Mouse (Mus musculus): ENCODE data around the gene March6. TPM values are rescaled to one million over a fixed set of nuclear protein-coding genes. Genes with fewer than 3 reads are reported as not detected.
A peak's percentile ranks its signal among the peaks of the same experiment; 100 is the strongest.

March6 gene
- polyA plus RNA-seq, 1 experiment from 2014 or later = 26.0 TPM

- Histone ChIP-seq H3K9ac (no peak overlapping the region), H3K27me3 (no peaks in the 10 kb centered on the region), H3K36me3 (peaks cover 27% of the 10 kb centered on the region; the same call in 1 of the 2 replicates), H3K4me2 (no peak overlapping the region), H3K4me3 (no peak overlapping the region), H3K27ac (no peak overlapping the region), H3K9me3 (replicated peaks) (no peaks in the 10 kb centered on the region), H3K4me1 (replicated peaks) (no peaks in the 10 kb centered on the region)
- WGBS = 78% methylated on average over 3 of the region's 3 CpGs
- ATAC-seq (replicated peaks; ENCODE audit: insufficient number of reproducible peaks, insufficient read depth, low FRiP score, low read depth) = no peak
Measured at GRCm38 (mm10) chr15:31503447-31503846, 27.4 kb downstream of the March6 start.

GRCm38 (mm10) chr15:31502996-31503395 is 27.9 kb downstream of the March6 start:
- ATAC-seq (replicated peaks; ENCODE audit: insufficient number of reproducible peaks, insufficient read depth, low FRiP score, low read depth) = no peak
- Histone ChIP-seq H3K9ac (no peak overlapping the region), H3K9me3 (replicated peaks) (no peaks in the 10 kb centered on the region), H3K27ac (no peak overlapping the region), H3K4me1 (replicated peaks) (no peaks in the 10 kb centered on the region), H3K36me3 (peaks cover 32% of the 10 kb centered on the region; the same call in 1 of the 2 replicates), H3K4me3 (no peak overlapping the region), H3K4me2 (no peak overlapping the region), H3K27me3 (no peaks in the 10 kb centered on the region)
- 92% methylated on average over 4 of the region's 4 CpGs for WGBS

GRCm38 (mm10) chr15:31502313-31502712 is 28.5 kb downstream of the March6 start:
- H3K9me3 ChIP-seq (replicated peaks) = no peaks in the 10 kb centered on the region
- H3K9ac ChIP-seq = no peak overlapping the region
- ATAC-seq (replicated peaks; ENCODE audit: insufficient number of reproducible peaks, insufficient read depth, low FRiP score, low read depth) = no peak
- 90% methylated on average over 1 of the region's 1 CpGs for WGBS
- no peaks in the 10 kb centered on the region for H3K4me1 ChIP-seq (replicated peaks)
- no peak overlapping the region for H3K4me2 ChIP-seq
- peaks cover 38% of the 10 kb centered on the region for H3K36me3 ChIP-seq
- no peaks in the 10 kb centered on the region for H3K27me3 ChIP-seq
- H3K4me3 ChIP-seq = no peak overlapping the region
- H3K27ac ChIP-seq = no peak overlapping the region

GRCm38 (mm10) chr15:31494803-31495202 is 36.0 kb downstream of the March6 start:
- no peaks in the 10 kb centered on the region for H3K4me1 ChIP-seq (replicated peaks)
- H3K4me3 ChIP-seq = no peak overlapping the region
- no peak for ATAC-seq (replicated peaks; ENCODE audit: insufficient number of reproducible peaks, insufficient read depth, low FRiP score, low read depth)
- peaks cover 62% of the 10 kb centered on the region for H3K36me3 ChIP-seq
- H3K27me3 ChIP-seq = no peaks in the 10 kb centered on the region
- no peak overlapping the region for H3K27ac ChIP-seq
- H3K9ac ChIP-seq = no peak overlapping the region
- H3K4me2 ChIP-seq = no peak overlapping the region
- WGBS = 86% methylated on average over 9 of the region's 9 CpGs
- no peaks in the 10 kb centered on the region for H3K9me3 ChIP-seq (replicated peaks)

GRCm38 (mm10) chr15:31494310-31494709 is 36.5 kb downstream of the March6 start:
- Histone ChIP-seq H3K9me3 (replicated peaks) (no peaks in the 10 kb centered on the region), H3K9ac (no peak overlapping the region), H3K27me3 (no peaks in the 10 kb centered on the region), H3K27ac (no peak overlapping the region), H3K4me1 (replicated peaks) (no peaks in the 10 kb centered on the region), H3K4me2 (no peak overlapping the region), H3K4me3 (no peak overlapping the region), H3K36me3 (peaks cover 67% of the 10 kb centered on the region)
- 66% methylated on average over 3 of the region's 3 CpGs for WGBS
- ATAC-seq (replicated peaks; ENCODE audit: insufficient number of reproducible peaks, insufficient read depth, low FRiP score, low read depth) = no peak

GRCm38 (mm10) chr15:31487407-31487806 is 43.4 kb downstream of the March6 start:
- H3K27ac ChIP-seq = no peak overlapping the region
- no peak overlapping the region for H3K4me2 ChIP-seq
- ATAC-seq (replicated peaks; ENCODE audit: insufficient number of reproducible peaks, insufficient read depth, low FRiP score, low read depth) = no peak
- H3K9ac ChIP-seq = no peak overlapping the region
- no peak overlapping the region for H3K4me3 ChIP-seq
- no peaks in the 10 kb centered on the region for H3K27me3 ChIP-seq
- H3K9me3 ChIP-seq (replicated peaks) = no peaks in the 10 kb centered on the region
- peaks cover 43% of the 10 kb centered on the region for H3K36me3 ChIP-seq
- 83% methylated on average over 2 of the region's 2 CpGs for WGBS
- H3K4me1 ChIP-seq (replicated peaks) = no peaks in the 10 kb centered on the region

GRCm38 (mm10) chr15:31476678-31477077 is 54.2 kb downstream of the March6 start:
- no peak overlapping the region for H3K9ac ChIP-seq
- no peak for ATAC-seq (replicated peaks; ENCODE audit: insufficient number of reproducible peaks, insufficient read depth, low FRiP score, low read depth)
- H3K27ac ChIP-seq = peak overlapping the region; percentile 74
- peaks cover 50% of the 10 kb centered on the region for H3K36me3 ChIP-seq
- 74% methylated on average over 1 of the region's 1 CpGs for WGBS
- H3K4me3 ChIP-seq = no peak overlapping the region
- peaks cover 9% of the 10 kb centered on the region; the same call in 1 of the 2 replicates for H3K4me1 ChIP-seq (replicated peaks)
- H3K4me2 ChIP-seq = no peak overlapping the region
- H3K27me3 ChIP-seq = no peaks in the 10 kb centered on the region
- H3K9me3 ChIP-seq (replicated peaks) = no peaks in the 10 kb centered on the region

GRCm38 (mm10) chr15:31472645-31473574 is 57.9 kb downstream of the March6 start:
- H3K4me3 ChIP-seq = no peak overlapping the region
- H3K36me3 ChIP-seq = peaks cover 38% of the 10 kb centered on the region
- H3K27ac ChIP-seq = 0 out of 2 replicates have a peak overlapping the region, but pooled peaks have one; percentile 3
- ATAC-seq (replicated peaks; ENCODE audit: insufficient number of reproducible peaks, insufficient read depth, low FRiP score, low read depth) = no peak
- H3K4me1 ChIP-seq (replicated peaks) = peaks cover 9% of the 10 kb centered on the region; the same call in 1 of the 2 replicates
- H3K9ac ChIP-seq = no peak overlapping the region
- no peaks in the 10 kb centered on the region for H3K9me3 ChIP-seq (replicated peaks)
- no peak overlapping the region for H3K4me2 ChIP-seq
- WGBS = 62% methylated on average over 4 of the region's 4 CpGs
- H3K27me3 ChIP-seq = no peaks in the 10 kb centered on the region

GRCm38 (mm10) chr15:31471529-31471928 is 59.3 kb downstream of the March6 start:
- no peak for ATAC-seq (replicated peaks; ENCODE audit: insufficient number of reproducible peaks, insufficient read depth, low FRiP score, low read depth)
- Histone ChIP-seq H3K27me3 (no peaks in the 10 kb centered on the region), H3K4me2 (no peak overlapping the region), H3K9me3 (replicated peaks) (no peaks in the 10 kb centered on the region), H3K27ac (no peak overlapping the region), H3K9ac (no peak overlapping the region), H3K4me3 (no peak overlapping the region), H3K36me3 (peaks cover 44% of the 10 kb centered on the region), H3K4me1 (replicated peaks) (peaks cover 5% of the 10 kb centered on the region; the same call in 1 of the 2 replicates)
- 86% methylated on average over 4 of the region's 4 CpGs for WGBS

GRCm38 (mm10) chr15:31469497-31469896 is 61.4 kb downstream of the March6 start:
- Histone ChIP-seq H3K9me3 (replicated peaks) (no peaks in the 10 kb centered on the region), H3K36me3 (peaks cover 43% of the 10 kb centered on the region), H3K9ac (no peak overlapping the region), H3K4me3 (no peak overlapping the region), H3K27ac (no peak overlapping the region), H3K4me1 (replicated peaks) (peaks cover 3% of the 10 kb centered on the region; the same call in 1 of the 2 replicates), H3K27me3 (no peaks in the 10 kb centered on the region), H3K4me2 (no peak overlapping the region)
- WGBS = 80% methylated on average over 4 of the region's 4 CpGs
- no peak for ATAC-seq (replicated peaks; ENCODE audit: insufficient number of reproducible peaks, insufficient read depth, low FRiP score, low read depth)

GRCm38 (mm10) chr15:31468806-31469205 is 62.0 kb downstream of the March6 start:
- no peak for ATAC-seq (replicated peaks; ENCODE audit: insufficient number of reproducible peaks, insufficient read depth, low FRiP score, low read depth)
- H3K27me3 ChIP-seq = no peaks in the 10 kb centered on the region
- H3K27ac ChIP-seq = no peak overlapping the region
- WGBS = 89% methylated on average over 5 of the region's 5 CpGs
- H3K4me3 ChIP-seq = no peak overlapping the region
- H3K4me1 ChIP-seq (replicated peaks) = peaks cover 3% of the 10 kb centered on the region; the same call in 1 of the 2 replicates
- no peaks in the 10 kb centered on the region for H3K9me3 ChIP-seq (replicated peaks)
- no peak overlapping the region for H3K9ac ChIP-seq
- H3K4me2 ChIP-seq = no peak overlapping the region
- H3K36me3 ChIP-seq = peaks cover 49% of the 10 kb centered on the region
